Mouse (Mus musculus) kidney, adult 2 months (tissue): Measurements from ENCODE around the gene Dync1i1.

Experiments used
- CTCF ChIP-seq: fragments of 200-500 bp; conservative IDR thresholded peaks from 2 replicates; pipeline ENCODE4 v1.5.1; 2011; ENCODE audit warnings: low read depth, mild to moderate bottlenecking, control low read depth, low read length, moderate library complexity, mixed read lengths; ENCODE audit not compliant: insufficient read depth, insufficient read length
- POLR2A ChIP-seq: fragments of 200-500 bp; IDR thresholded peaks from one replicate; pipeline ENCODE4 v1.6.1; 2011; ENCODE audit warnings: low read depth, low read length, control low read depth

DNA sequence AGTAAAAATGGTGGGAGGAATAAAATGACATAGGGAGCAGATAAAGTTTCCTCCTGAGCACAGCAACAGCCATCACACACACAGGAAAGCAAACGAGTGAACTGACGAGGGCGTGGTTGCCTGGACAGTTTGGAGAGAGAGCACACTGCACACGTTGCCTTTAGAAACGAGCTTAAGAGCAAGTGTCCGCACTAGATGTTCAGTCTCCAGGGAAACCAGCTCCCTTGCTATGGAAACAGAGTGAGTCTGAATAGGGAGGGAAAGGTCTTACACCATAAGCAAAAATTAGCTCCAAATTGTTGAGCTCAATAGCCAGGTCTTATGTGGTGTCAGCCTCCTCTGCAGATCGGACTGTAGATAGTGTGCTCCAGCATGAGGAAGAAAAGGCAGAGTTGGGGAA lies 65.2 kb downstream of the Dync1i1 start:
- TF ChIP-seq CTCF = no peak
- TF ChIP-seq POLR2A = no peak
